Mouse (Mus musculus) yolk sac, embryonic 10.5 days (tissue): ENCODE measurements around the gene Il6ra.

ENCODE experiments used
- DNase-seq: peaks from one replicate; pipeline ENCODE4 v3.0.0-alpha.2; 2017; ENCODE audit warnings: low spot score

Il6ra gene

DNA sequence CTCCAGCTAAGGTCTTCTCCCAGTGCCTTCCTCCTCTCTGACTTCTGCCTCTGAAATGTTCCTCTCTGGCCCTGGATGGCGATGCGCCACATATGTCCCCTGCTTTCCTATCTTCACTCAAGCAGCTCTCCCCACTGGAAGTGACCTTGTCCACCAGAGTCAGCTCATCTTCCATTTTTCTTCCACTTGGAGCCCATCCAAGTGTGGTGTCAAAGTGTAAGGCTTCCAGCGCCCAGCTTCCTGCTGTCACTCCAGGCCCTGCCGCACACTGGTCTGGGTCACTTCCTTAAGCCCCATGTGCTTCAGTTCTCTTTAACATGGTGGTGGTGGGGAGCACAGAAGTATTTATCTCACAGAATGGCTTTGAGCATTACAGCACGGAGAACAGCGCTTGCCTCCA, 65.4 kb downstream of the Il6ra start:
- DNase-seq = no peak

DNA sequence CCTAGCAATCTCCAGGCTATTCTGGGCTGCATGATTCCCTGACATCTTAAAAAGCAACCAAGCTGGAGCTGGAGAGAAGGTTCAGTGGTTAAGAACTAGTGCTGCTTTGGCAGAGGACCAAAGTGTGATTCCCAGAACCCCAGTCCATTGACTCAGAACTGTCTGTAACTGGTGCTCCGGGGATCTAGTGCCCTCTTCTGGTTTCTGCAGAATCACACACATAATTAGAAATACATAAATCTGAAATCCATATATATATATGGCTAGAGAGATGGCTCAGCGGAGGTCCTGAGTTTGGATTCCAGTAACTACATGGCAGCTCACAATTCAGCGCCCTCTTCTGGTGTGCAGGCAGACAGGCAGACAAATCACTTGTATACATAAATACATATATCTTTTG, 65.9 kb downstream of the Il6ra start:
- DNase-seq = no peak

DNA sequence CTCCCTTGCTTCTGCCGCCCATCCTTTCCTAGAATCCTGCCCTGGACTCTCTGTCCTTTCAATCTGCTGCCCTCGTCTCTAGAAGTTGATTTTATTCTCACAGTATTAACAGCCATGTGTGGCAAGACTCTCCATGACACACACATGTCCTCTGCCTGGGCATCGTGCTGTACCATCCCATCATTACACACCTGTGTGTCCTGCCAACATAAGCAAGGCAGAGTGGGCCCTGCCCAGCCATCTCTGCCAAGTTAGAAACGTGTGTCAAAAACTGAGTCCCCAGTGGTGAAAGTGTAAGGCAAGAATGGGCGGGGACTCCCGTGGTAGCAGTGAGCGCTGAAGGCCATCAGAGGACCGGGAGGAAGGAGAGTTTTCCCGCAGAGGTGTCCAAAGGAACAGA, 67.2 kb downstream of the Il6ra start:
- no peak for DNase-seq

- DNase-seq = no peak
Observed at GRCm38 (mm10) chr3:89843148-89843547, 69.8 kb downstream of the Il6ra start.

DNA sequence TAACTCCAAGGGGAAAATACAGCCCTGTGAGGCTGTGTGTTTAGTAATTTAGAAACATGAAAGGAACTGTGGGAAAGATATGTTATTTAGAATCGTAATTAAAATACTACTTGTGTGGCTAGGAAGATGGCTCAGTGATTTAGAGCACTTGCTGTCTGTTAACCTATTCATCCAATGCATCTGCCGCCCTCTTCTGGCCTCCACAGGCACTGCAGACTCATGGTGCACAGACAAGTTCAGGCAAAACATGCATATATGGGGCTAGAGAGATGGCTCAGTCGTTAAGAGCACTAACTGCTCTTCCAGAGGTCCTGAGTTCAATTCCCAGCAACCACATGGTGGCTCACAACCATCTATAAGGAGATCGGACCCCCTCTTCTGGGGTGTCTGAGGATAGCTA, 70.7 kb downstream of the Il6ra start:
- DNase-seq = no peak

- DNase-seq = peak; percentile 36
Observed at GRCm38 (mm10) chr3:89835362-89835761, 77.6 kb downstream of the Il6ra start.

GRCm38 (mm10) chr3:89830815-89831591, 82.0 kb downstream of the Il6ra start, which contains the start of gene She:
TSS of gene She (plus strand) at chr3:89831370.
- no peak for DNase-seq

DNA sequence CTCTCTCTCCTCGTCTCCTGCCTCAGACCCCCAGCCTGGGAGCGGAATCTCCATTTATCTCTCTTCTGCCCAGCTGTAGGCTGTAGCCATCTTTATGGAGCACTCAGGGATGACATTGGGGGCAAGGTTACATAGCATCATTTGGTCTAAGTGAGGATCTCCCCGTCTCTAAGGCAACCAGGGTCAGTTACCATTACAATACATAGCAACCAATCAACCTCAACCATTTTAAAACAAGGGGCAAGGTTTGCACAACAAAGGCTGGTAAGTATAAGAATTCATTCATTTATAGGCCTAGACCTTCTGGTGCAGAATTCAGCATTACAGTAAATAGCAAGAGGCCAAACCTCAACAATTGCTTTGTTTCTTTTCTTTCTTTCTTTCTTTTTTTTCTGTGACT, 86.7 kb downstream of the Il6ra start:
- no peak for DNase-seq

DNA sequence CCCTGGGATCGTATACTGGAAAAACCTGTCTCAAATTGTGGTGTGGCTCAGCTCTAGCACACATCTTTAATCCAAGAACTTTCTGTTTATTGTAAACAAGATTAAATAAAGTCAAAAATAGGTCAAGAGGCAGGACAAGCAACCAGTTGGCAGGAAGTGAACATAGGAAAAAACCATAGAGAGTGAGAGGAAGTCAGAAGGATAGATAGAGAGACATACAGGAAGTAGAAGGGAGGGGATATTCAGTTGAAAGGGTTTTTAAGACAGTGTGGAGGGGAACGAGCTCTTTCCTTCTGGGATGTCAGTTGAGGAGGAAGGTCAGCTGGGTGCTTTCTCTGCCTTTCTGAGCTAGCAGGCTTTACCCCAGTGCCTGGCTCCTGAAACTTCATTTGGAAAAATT, 89.4 kb downstream of the Il6ra start:
- no peak for DNase-seq

DNA sequence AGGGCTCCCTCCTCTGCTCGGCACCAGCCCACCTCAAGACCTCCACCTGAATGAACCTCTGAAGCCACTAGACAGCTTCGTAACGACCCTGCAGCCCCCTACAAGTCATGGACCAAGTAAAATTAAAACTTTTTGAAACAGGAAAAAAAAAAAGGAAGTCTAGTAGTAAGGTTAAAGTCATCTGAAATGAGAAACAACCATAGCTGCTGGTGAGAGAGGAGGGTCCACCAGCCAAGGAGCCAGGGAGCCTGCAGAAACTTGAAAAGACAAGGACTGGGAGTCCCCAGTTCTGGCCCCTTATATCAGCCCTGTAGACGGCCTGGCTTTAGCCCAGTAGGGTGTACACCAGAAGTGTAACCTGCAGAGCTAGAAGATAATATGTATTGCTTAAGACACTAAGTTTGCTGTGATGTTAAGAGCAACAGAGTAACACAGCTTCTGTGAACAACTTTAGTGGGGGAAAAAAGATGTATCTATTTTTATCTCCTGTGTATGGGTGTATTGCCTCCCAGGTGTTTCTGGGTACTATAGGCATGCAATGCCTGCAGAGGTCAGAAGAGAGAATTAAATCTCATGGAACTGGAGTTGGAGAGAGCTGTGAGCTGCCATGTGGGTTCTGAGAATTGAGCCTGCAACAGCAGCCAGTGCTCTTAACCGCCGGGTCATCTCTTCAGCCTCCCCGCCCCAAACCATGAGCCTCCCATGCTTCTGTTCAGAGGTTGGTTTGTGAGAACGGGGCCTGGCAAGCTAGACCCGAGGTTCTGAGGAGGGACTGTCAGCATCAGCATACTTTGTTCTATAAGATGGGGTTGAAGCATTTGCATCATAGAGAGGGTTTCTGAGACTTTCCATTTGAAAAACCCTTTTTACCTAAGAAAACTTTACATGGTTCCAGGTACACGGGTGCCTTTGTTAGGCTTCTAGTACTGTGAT, 91.2 kb downstream of the Il6ra start:
- DNase-seq = no peak

- DNase-seq = no peak
Observed at GRCm38 (mm10) chr3:89821096-89821513, 91.9 kb downstream of the Il6ra start.

- no peak for DNase-seq
Observed at GRCm38 (mm10) chr3:89820311-89821095, 92.5 kb downstream of the Il6ra start.

DNA sequence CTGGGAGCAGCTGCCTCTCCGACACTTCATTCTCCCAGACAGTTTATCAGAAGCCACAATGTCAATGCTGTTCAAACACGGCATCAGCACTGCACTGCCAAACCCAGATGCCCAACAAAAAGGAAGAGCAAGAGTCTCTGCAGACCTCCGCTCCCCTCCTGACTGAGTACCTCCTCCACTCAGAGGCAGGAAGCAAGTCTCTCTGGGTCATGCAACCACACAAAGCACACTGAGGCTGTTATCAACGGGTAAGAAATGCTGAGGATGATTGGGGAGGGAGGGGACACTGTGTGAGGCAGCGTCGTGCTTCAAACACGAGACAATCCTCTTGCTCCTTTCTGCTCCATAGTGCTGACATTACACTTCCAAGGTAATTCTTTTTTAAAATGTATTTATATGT, 93.1 kb downstream of the Il6ra start:
- no peak for DNase-seq

GRCm38 (mm10) chr3:89818605-89819004, 94.4 kb downstream of the Il6ra start:
- DNase-seq = no peak

- no peak for DNase-seq
Observed at GRCm38 (mm10) chr3:89817056-89817455, 95.9 kb downstream of the Il6ra start.
